Mouse (Mus musculus): ENCODE measurements around the gene Olfr679. TPM values are rescaled to one million over a fixed set of nuclear protein-coding genes. Genes with fewer than 3 reads are reported as not detected.
"Not testable (repeated sequence)": the region's sequence is repeated elsewhere in the genome, so short reads cannot be mapped to it uniquely, and the experiment has no call there.

Gene Olfr679
- total RNA-seq (2021) (not detected), polyA plus RNA-seq (2012; rRNA removed) (not detected in 2 replicates)
- long read RNA-seq = 0 reads

DNA sequence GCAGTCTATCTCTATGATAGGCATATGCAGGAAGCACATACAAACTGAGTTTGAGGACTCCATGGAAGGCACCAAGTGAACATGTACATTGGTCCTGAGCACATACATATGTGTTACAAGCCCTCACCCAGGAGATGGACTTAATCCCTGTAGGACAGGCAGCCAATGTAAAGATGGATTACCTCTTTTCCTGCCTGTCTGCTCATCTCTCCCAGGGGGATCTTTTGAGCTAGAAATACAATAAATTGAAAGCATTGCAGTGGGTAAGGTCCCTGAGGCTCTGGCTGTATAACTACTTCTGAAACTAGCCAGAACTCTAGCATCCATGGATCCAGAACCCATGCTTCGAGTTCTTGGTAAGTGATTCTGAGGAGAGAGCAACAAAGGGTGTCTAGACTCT, at the start of gene Olfr679:
TSS of gene Olfr679 (plus strand) at position 301 of the 400 bp plus-strand sequence.
- DNase-seq = no peak

DNA sequence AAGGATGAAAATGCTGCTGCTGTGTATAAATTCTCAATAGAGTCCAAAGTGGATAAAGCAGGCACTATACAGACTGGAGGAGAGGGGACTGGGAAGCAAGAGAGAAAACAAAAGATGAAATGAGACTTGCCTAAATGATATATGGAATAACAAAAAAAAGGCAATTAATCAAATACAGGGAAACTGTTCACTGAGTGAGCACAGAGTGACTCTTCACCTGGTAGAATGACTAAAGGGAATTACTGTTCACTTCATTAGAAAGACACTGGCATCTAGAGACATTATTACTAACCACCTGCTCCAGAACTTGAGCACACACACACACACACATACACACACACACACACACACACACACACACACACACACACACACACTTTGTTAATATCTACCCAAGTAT, 48.6 kb upstream of the Olfr679 start, which contains the start of gene Olfr676:
TSS of gene Olfr676 (plus strand) at position 301 of the 400 bp plus-strand sequence.
- no peak for DNase-seq

DNA sequence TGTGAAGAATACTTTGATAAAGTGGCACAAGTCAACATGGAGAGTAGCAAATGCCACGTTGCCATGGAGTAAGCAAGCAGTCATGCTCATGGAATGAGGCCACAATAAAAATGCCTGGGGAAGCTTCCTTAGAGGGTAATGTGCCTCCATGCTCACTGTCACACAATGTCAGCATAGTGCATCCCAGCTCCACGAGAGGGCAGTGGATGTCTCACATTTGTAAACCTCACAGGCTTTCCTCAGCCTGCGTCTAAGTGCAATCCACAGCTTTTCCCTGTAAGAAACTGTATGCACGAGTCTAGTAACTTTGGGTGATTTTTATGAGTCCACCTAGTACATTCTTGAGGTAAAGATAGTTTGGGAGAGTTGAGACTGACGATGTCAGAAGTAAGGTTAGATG, 47.2 kb upstream of the Olfr679 start:
- DNase-seq = not testable (repeated sequence)

DNA sequence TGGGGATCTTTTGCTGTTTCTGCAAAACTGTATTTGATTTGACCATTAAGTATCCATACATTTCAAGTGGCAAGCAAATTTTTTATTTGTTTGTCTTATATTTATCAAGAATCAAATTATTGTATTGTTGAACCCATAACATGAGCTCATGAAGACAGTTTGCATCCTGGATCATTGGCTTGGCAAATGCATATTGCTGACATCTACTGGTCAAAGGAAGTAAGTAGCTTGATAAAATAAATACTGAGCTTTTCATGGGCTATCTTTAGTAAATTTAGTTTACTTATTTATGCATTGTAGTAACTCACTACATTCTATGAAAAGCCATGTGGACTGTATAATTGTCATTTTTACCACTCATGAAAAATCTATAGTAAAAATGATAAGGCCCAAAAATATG, 22.1 kb upstream of the Olfr679 start:
- no peak for DNase-seq

DNA sequence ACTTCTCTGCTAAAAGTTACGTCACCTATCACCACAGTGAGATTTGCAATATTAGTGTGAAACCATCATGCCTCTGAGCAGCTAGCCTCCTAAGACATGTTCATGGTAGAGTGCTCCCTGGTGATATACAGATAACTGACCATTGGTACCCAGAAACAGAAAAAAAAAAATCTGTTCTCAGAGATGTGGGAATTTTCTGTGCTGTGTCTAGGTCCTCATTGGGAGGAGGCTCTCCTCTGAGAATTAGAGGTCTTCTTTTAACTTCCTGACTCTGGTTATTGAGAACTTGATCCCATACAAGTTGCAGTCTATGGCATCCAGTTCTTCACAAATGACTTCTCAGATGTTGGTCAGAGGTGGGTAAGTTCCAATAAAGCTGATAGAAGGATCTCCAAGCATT, 16.8 kb upstream of the Olfr679 start, which contains the start of gene Olfr678:
TSS of gene Olfr678 (plus strand) at position 301 of the 400 bp plus-strand sequence.
- no peak for DNase-seq

DNA sequence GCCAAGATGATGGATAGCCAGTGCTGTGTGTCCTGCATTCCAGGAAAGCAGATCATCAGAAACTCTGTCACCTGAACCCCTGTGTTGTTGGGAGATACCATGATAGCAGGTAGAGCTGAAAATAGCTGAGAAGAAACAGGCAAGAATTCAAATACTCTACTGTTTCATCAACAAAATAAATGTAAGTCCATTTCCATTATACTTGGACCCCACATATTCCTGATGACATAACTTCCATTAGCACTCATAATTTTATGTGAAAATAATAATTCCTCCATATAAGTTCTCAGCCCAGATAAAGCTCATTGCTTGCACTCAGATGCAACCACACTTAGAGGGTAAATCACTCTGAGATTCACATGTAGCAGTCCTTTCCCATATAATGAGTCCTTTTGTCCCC, 11.7 kb downstream of the Olfr679 start, which contains the start of gene Olfr680-ps1:
TSS of gene Olfr680-ps1 (minus strand) at position 101 of the 400 bp plus-strand sequence.
- not testable (repeated sequence) for DNase-seq

DNA sequence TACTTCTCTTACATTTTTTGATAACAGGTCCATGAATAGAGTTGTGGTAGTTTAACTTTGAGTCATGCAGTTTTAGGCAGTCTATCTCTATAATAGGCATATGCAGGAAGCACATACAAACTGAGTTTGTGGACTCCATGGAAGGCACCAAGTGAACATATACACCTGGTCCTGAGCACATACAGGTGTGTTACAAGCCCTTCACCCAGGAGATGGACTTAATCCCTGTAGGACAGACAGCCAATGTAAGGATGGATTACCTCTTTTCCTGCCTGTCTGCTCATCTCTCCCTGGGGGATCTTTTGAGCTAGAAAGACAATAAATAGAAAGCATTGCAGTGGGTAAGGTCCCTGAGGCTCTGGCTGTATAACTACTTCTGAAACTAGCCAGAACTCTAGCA, 35.5 kb downstream of the Olfr679 start, which contains the start of gene Olfr681:
TSS of gene Olfr681 (plus strand) at position 301 of the 400 bp plus-strand sequence.
- no peak for DNase-seq

Other genes starting within 250 kb of the Olfr679 start
- under 1 TPM in 1 of 2 experiments, not detected in 1; 0.37 TPM for gene Usp17lb, start 238.6 kb upstream of the Olfr679 start, total RNA-seq (2021)
- gene Usp17lb, start 238.6 kb upstream of the Olfr679 start, polyA plus RNA-seq (2012; rRNA removed) = not detected in 2 replicates
- not detected for gene Usp17la, start 224.2 kb upstream of the Olfr679 start, total RNA-seq (2021)
- not detected in 2 replicates for gene Usp17la, start 224.2 kb upstream of the Olfr679 start, polyA plus RNA-seq (2012; rRNA removed)
- gene Olfr665, start 203.2 kb upstream of the Olfr679 start, total RNA-seq (2021) = not detected
- not detected in 2 replicates for gene Olfr665, start 203.2 kb upstream of the Olfr679 start, polyA plus RNA-seq (2012; rRNA removed)
- gene Olfr666, start 185.3 kb upstream of the Olfr679 start, total RNA-seq (2021) = not detected
- gene Olfr666, start 185.3 kb upstream of the Olfr679 start, polyA plus RNA-seq (2012; rRNA removed) = not detected in 2 replicates
- gene Olfr667, start 159.7 kb upstream of the Olfr679 start, total RNA-seq (2021) = not detected
- gene Olfr667, start 159.7 kb upstream of the Olfr679 start, polyA plus RNA-seq (2012; rRNA removed) = not detected in 2 replicates
- not detected for gene Olfr668, start 153.1 kb upstream of the Olfr679 start, total RNA-seq (2021)
- not detected in 2 replicates for gene Olfr668, start 153.1 kb upstream of the Olfr679 start, polyA plus RNA-seq (2012; rRNA removed)
- gene Olfr669, start 147.0 kb upstream of the Olfr679 start, total RNA-seq (2021) = not detected
- gene Olfr669, start 147.0 kb upstream of the Olfr679 start, polyA plus RNA-seq (2012; rRNA removed) = not detected in 2 replicates
- gene Olfr670, start 118.6 kb upstream of the Olfr679 start, total RNA-seq (2021) = not detected
- not detected in 2 replicates for gene Olfr670, start 118.6 kb upstream of the Olfr679 start, polyA plus RNA-seq (2012; rRNA removed)
- not detected for gene Olfr671, start 102.1 kb upstream of the Olfr679 start, total RNA-seq (2021)
- not detected in 2 replicates for gene Olfr671, start 102.1 kb upstream of the Olfr679 start, polyA plus RNA-seq (2012; rRNA removed)
- gene Olfr672, start 79.2 kb upstream of the Olfr679 start, total RNA-seq (2021) = not detected
- gene Olfr672, start 79.2 kb upstream of the Olfr679 start, polyA plus RNA-seq (2012; rRNA removed) = not detected in 2 replicates
- not detected for gene Olfr675, start 52.7 kb upstream of the Olfr679 start, total RNA-seq (2021)
- not detected in 2 replicates for gene Olfr675, start 52.7 kb upstream of the Olfr679 start, polyA plus RNA-seq (2012; rRNA removed)
- not detected for gene Olfr676, start 48.5 kb upstream of the Olfr679 start, total RNA-seq (2021)
- not detected in 2 replicates for gene Olfr676, start 48.5 kb upstream of the Olfr679 start, polyA plus RNA-seq (2012; rRNA removed)
- not detected for gene Olfr677, start 29.8 kb upstream of the Olfr679 start, total RNA-seq (2021)
- not detected in 2 replicates for gene Olfr677, start 29.8 kb upstream of the Olfr679 start, polyA plus RNA-seq (2012; rRNA removed)
- gene Olfr678, start 16.7 kb upstream of the Olfr679 start, total RNA-seq (2021) = not detected
- gene Olfr678, start 16.7 kb upstream of the Olfr679 start, polyA plus RNA-seq (2012; rRNA removed) = not detected in 2 replicates
- gene Olfr680-ps1, start 11.6 kb downstream of the Olfr679 start, total RNA-seq (2021) = not detected
- not detected in 2 replicates for gene Olfr680-ps1, start 11.6 kb downstream of the Olfr679 start, polyA plus RNA-seq (2012; rRNA removed)
- gene Olfr681, start 35.6 kb downstream of the Olfr679 start, total RNA-seq (2021) = not detected
- gene Olfr681, start 35.6 kb downstream of the Olfr679 start, polyA plus RNA-seq (2012; rRNA removed) = not detected in 2 replicates
- gene Olfr683, start 65.8 kb downstream of the Olfr679 start, total RNA-seq (2021) = not detected
- not detected in 2 replicates for gene Olfr683, start 65.8 kb downstream of the Olfr679 start, polyA plus RNA-seq (2012; rRNA removed)
- not detected for gene Olfr684, start 82.4 kb downstream of the Olfr679 start, total RNA-seq (2021)
- gene Olfr684, start 82.4 kb downstream of the Olfr679 start, polyA plus RNA-seq (2012; rRNA removed) = not detected in 2 replicates
- gene Olfr685, start 104.8 kb downstream of the Olfr679 start, total RNA-seq (2021) = not detected
- not detected in 2 replicates for gene Olfr685, start 104.8 kb downstream of the Olfr679 start, polyA plus RNA-seq (2012; rRNA removed)
- not detected for gene Olfr686, start 126.3 kb downstream of the Olfr679 start, total RNA-seq (2021)
- gene Olfr686, start 126.3 kb downstream of the Olfr679 start, polyA plus RNA-seq (2012; rRNA removed) = not detected in 2 replicates
- not detected for gene Olfr688, start 206.9 kb downstream of the Olfr679 start, total RNA-seq (2021)
- not detected in 2 replicates for gene Olfr688, start 206.9 kb downstream of the Olfr679 start, polyA plus RNA-seq (2012; rRNA removed)
- not detected for gene Olfr689, start 230.0 kb downstream of the Olfr679 start, total RNA-seq (2021)
- gene Olfr689, start 230.0 kb downstream of the Olfr679 start, polyA plus RNA-seq (2012; rRNA removed) = not detected in 2 replicates

Data from adrenal gland, adult 2 months (tissue).